Mouse (Mus musculus): ENCODE measurements around the gene Apoe. TPM values are rescaled to one million over a fixed set of nuclear protein-coding genes. Genes with fewer than 3 reads are reported as not detected.

The Apoe gene
- polyA plus RNA-seq, 2 experiments from 2014 or later, result 6.6 to 7.6 TPM

GRCm38 (mm10) chr7:19715239-19716054, 16.5 kb upstream of the Apoe start, which contains the start of gene Tomm40:
Gene Tomm40, minus strand, starts transcription at chr7:19715438.
- peak; percentile 88 for ATAC-seq

- ATAC-seq, result no peak
Observed at GRCm38 (mm10) chr7:19714836-19715235, 15.8 kb upstream of the Apoe start.

- ATAC-seq, result no peak
Observed at GRCm38 (mm10) chr7:19713598-19713997, 14.6 kb upstream of the Apoe start.

GRCm38 (mm10) chr7:19713196-19713595, 14.2 kb upstream of the Apoe start:
- no peak for ATAC-seq

- ATAC-seq, result no peak
Observed at GRCm38 (mm10) chr7:19712414-19712813, 13.4 kb upstream of the Apoe start.

- no peak for ATAC-seq
Observed at GRCm38 (mm10) chr7:19710650-19711049, 11.7 kb upstream of the Apoe start.

GRCm38 (mm10) chr7:19705271-19705670, 6.3 kb upstream of the Apoe start:
- no peak for ATAC-seq

- ATAC-seq, result no peak
Observed at GRCm38 (mm10) chr7:19704475-19704874, 5.5 kb upstream of the Apoe start.

GRCm38 (mm10) chr7:19702859-19703555, 4.0 kb upstream of the Apoe start:
- ATAC-seq, result no peak

- ATAC-seq, result no peak
Observed at GRCm38 (mm10) chr7:19701069-19701761, 2.2 kb upstream of the Apoe start.

GRCm38 (mm10) chr7:19700299-19701068, 1.5 kb upstream of the Apoe start:
- ATAC-seq, result no peak

GRCm38 (mm10) chr7:19699827-19700148, 800 bp upstream of the Apoe start:
- ATAC-seq, result no peak

- ATAC-seq, result no peak
Observed at GRCm38 (mm10) chr7:19697949-19698906, 760 bp downstream of the Apoe start.

GRCm38 (mm10) chr7:19696336-19696873, 2.6 kb downstream of the Apoe start:
- ATAC-seq, result no peak

- ATAC-seq, result no peak
Observed at GRCm38 (mm10) chr7:19695881-19696280, 3.1 kb downstream of the Apoe start.

GRCm38 (mm10) chr7:19695213-19695594, 3.8 kb downstream of the Apoe start:
- ATAC-seq, result no peak

- no peak for ATAC-seq
Observed at GRCm38 (mm10) chr7:19694336-19695212, 4.4 kb downstream of the Apoe start.

- ATAC-seq, result no peak
Observed at GRCm38 (mm10) chr7:19693421-19693820, 5.6 kb downstream of the Apoe start.

GRCm38 (mm10) chr7:19691873-19692865, 6.8 kb downstream of the Apoe start, which contains the start of gene Apoc1:
Gene Apoc1, minus strand, starts transcription at chr7:19692660.
- ATAC-seq, result no peak

All from CD4-positive, CD25-positive, alpha-beta regulatory T cell, adult 4 months (primary cell).